Mouse (Mus musculus) hindbrain, embryonic 16.5 days (tissue): Measurements from ENCODE around the gene Trim52. TPM values are rescaled to one million over a fixed set of nuclear protein-coding genes. Genes with fewer than 3 reads are reported as not detected.

Experiments used
- ATAC-seq: fragments of 200-750 bp; cut with Nextera tagmentation; 2 replicates; pipeline ENCODE4 v1.8.0; 2017; ENCODE audit warnings: moderate TSS enrichment, moderate library complexity
- H3K27ac ChIP-seq: fragments of 300-500 bp; sonication (generic); 2 replicates; pipeline ENCODE4 v1.5.1; 2014; ENCODE audit warnings: low read depth, mild to moderate bottlenecking, control low read depth, low read length, moderate library complexity
- H3K27me3 ChIP-seq: fragments of 300-500 bp; sonication (generic); replicated peaks from 2 replicates; pipeline ENCODE4 v1.6.1; 2014; ENCODE audit warnings: low read length; ENCODE audit not compliant: control insufficient read depth, insufficient read depth
- H3K36me3 ChIP-seq: fragments of 300-500 bp; sonication (generic); 2 replicates; pipeline ENCODE4 v1.6.1; 2014; ENCODE audit warnings: mild to moderate bottlenecking, low read length, moderate library complexity, mixed read lengths; ENCODE audit not compliant: control insufficient read depth, insufficient read depth
- H3K4me1 ChIP-seq: fragments of 300-500 bp; sonication (generic); 2 replicates; pipeline ENCODE4 v1.6.1; 2014; ENCODE audit warnings: low read depth, low read length; ENCODE audit not compliant: control insufficient read depth, insufficient read depth
- H3K4me2 ChIP-seq: fragments of 300-500 bp; sonication (generic); 2 replicates; pipeline ENCODE4 v1.6.1; 2014; ENCODE audit warnings: mild to moderate bottlenecking, low read length, control low read depth, moderate library complexity
- H3K4me3 ChIP-seq: fragments of 300-500 bp; sonication (generic); 2 replicates; pipeline ENCODE4 v1.5.1; 2014; ENCODE audit warnings: mild to moderate bottlenecking, low read length, control low read depth, moderate library complexity
- H3K9ac ChIP-seq: fragments of 300-500 bp; sonication (generic); 2 replicates; pipeline ENCODE4 v1.6.1; 2014; ENCODE audit warnings: low read depth, mild to moderate bottlenecking, control low read depth, low read length, moderate library complexity
- H3K9me3 ChIP-seq: fragments of 300-500 bp; sonication (generic); 2 replicates; pipeline ENCODE4 v1.6.1; 2014; ENCODE audit warnings: mild to moderate bottlenecking, low read length, moderate library complexity; ENCODE audit not compliant: control insufficient read depth
- WGBS: fragments of 180-500 bp; shearing (Covaris S2); extraction: QIAGEN DNeasy Blood & Tissue Kit; methylation state at CpG from one replicate; pipeline ENCODE4 v1.1.7; 2014; 5-methylcytosine and 5-hydroxymethylcytosine counted together
- polyA plus RNA-seq: library from polyadenylated mRNA; unstranded; fragments of >200 nt; fragmentation: Nextera tagmentation; extraction: Ambion mirVana; gene quantifications from 2 replicates; pipeline ENCODE4 v1.2.1, GENCODE M21; 2015

Gene Trim52
- polyA plus RNA-seq, result not detected in 2 replicates

- no peak within 1 kb of the TSS for H3K4me3 ChIP-seq
- H3K27ac ChIP-seq, result no peak within 1 kb of the TSS
- H3K4me1 ChIP-seq, result no peaks in the 10 kb centered on the region
- H3K9ac ChIP-seq, result no peak within 1 kb of the TSS
- no peaks in the 10 kb centered on the region for H3K27me3 ChIP-seq
- 98% methylated on average over 21 of the region's 21 CpGs for WGBS
- peaks cover 8% of the 10 kb centered on the region for H3K9me3 ChIP-seq
- H3K36me3 ChIP-seq, result no peaks in the 10 kb centered on the region
- H3K4me2 ChIP-seq, result no peak within 1 kb of the TSS
- no peak for ATAC-seq
These were observed at the start of gene Trim52 for GRCm38 (mm10) chr14:106105980-106106379. TSS of gene Trim52 (plus strand) at chr14:106106198.

GRCm38 (mm10) chr14:106072608-106073007, 33.4 kb upstream of the Trim52 start:
- no peaks in the 10 kb centered on the region for H3K9me3 ChIP-seq
- no peak for ATAC-seq
- 89% methylated on average over 1 of the region's 1 CpGs for WGBS

DNA sequence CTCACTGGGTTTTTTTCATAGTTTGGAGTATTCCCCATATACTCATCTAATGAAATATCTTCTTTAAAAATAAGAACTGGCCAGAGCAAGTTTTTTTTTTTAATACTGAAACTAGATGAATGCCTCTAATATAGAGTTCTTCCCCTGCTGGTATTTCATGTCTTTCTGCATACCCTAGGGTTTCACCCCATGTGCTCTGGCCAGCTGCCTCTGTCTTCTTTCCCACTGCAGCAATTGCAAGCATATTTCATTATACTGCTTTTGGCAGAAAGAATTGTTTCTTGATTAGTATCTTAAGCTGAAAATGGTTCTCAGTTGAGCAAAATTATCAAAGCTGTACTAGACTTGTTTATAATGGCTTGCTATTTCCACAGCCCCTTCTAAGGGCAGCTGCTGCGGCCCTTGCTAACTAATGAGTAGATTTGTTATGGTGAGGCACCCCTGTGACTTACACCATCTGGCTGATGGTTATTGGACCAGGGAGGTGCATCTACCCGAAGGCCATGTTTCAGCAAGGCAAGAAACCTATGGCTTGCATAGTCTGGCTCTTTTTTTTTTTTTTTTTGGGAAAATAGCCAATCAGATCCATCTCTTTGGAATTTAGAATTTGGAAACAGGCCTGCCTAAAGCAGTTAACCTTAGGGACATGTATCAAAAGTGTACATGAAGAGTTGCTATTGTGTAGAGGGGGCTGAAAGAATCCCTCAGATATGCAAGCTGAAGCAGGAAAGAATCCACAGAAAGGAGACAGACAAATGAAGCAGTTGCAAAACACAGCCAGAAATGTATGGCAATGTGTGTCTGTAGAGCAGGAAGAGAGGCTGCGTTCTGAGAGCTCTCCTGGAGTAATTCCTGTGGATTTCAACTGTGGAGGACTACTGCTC, 30.6 kb upstream of the Trim52 start:
- peak; percentile 99 for ATAC-seq
- no peaks in the 10 kb centered on the region for H3K9me3 ChIP-seq
- H3K36me3 ChIP-seq, result no peaks in the 10 kb centered on the region
- WGBS, result 43% methylated on average over 3 of the region's 3 CpGs
- H3K27ac ChIP-seq, result no peak overlapping the region
- no peak overlapping the region for H3K9ac ChIP-seq
- H3K4me3 ChIP-seq, result no peak overlapping the region
- no peak overlapping the region for H3K4me2 ChIP-seq
- H3K27me3 ChIP-seq, result no peaks in the 10 kb centered on the region
- no peaks in the 10 kb centered on the region; the same call in 1 of the 2 replicates for H3K4me1 ChIP-seq

More at GRCm38 (mm10) chr14:106072608-106073007, 33.4 kb upstream of the Trim52 start:
- Histone ChIP-seq H3K36me3 (no peaks in the 10 kb centered on the region), H3K27ac (no peak overlapping the region), H3K4me3 (no peak overlapping the region), H3K4me2 (no peak overlapping the region), H3K9ac (no peak overlapping the region), H3K27me3 (no peaks in the 10 kb centered on the region), H3K4me1 (no peaks in the 10 kb centered on the region; the same call in 1 of the 2 replicates)

DNA sequence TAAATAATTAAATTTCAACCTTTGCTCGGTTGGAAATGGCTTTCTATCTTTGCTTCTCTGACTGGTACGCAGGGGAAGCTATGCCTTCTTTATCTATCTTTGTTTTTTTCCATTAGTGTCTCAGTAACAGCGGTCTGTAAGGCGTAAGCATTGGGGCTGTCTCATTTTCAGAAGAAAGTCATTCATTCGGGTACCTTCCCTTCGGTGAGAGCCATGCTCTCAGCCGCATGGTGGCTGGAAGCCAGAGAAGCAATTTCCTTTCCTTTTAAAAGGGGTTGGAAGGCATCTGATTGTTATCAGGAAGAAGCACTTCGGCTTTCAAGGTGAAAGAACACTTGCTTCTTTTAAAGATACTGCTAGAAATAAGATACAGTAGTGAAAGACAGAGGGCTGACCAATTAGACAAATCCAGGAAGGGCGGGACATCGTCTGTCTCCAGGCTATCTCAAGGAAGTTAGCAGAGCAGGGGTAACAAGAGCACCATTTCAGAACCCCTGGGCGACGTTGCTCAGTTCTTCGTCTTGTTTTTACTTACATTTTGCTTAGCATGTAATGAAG, 17.4 kb upstream of the Trim52 start:
- no peaks in the 10 kb centered on the region for H3K4me1 ChIP-seq
- H3K9me3 ChIP-seq, result no peaks in the 10 kb centered on the region
- no peak overlapping the region for H3K4me3 ChIP-seq
- no peak overlapping the region for H3K27ac ChIP-seq
- no peaks in the 10 kb centered on the region for H3K36me3 ChIP-seq
- no peak overlapping the region for H3K9ac ChIP-seq
- no peaks in the 10 kb centered on the region for H3K27me3 ChIP-seq
- no peak for ATAC-seq
- no peak overlapping the region for H3K4me2 ChIP-seq
- 76% methylated on average over 13 of the region's 13 CpGs for WGBS

DNA sequence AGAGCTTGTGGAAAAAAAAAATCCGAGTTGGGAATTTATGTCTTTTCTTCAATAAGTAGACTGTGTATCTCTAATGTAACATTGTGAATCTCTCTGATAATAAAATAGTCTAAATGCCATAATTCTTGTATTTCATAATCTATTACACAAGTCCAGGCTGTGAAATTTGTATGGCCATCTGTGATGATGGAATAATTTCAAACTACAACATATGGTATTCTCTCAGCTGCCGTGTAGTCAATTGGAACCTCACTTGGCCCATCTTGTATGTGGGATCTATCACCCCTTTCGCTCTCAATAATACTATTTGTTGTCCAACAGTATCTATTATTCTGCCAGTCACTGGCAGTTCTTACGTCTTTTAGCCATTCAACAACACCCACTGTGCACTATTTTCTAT, 9.2 kb upstream of the Trim52 start:
- H3K9ac ChIP-seq, result no peak overlapping the region
- no peak overlapping the region for H3K4me2 ChIP-seq
- H3K4me3 ChIP-seq, result no peak overlapping the region
- no peak overlapping the region for H3K27ac ChIP-seq
- no peaks in the 10 kb centered on the region for H3K36me3 ChIP-seq
- no peaks in the 10 kb centered on the region for H3K4me1 ChIP-seq
- 85% methylated on average over 4 of the region's 4 CpGs for WGBS
- H3K9me3 ChIP-seq, result no peaks in the 10 kb centered on the region
- no peaks in the 10 kb centered on the region for H3K27me3 ChIP-seq
- ATAC-seq, result no peak

DNA sequence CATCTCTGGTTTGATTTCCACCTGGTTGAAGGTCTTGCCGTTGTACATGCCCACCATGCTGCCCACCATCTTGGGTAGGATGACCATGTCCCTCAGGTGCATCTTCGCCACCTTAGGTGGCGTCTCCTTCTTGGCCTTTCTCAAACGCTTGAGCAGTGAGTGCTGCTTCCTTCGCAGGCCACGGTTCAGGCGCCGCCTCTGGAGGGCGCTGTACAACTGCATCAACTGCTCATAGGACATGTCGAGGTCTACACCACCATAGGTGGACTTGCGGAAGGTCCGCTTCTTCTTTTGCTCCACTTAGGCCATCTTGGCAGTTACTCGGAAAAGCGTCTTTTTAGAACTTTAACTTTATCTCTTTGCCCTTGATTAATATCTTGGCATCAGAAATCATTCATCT, 5.1 kb upstream of the Trim52 start:
- WGBS, result 96% methylated on average over 14 of the region's 14 CpGs
- H3K27ac ChIP-seq, result no peak overlapping the region
- no peak overlapping the region for H3K9ac ChIP-seq
- no peaks in the 10 kb centered on the region for H3K27me3 ChIP-seq
- H3K4me3 ChIP-seq, result no peak overlapping the region
- no peak for ATAC-seq
- no peaks in the 10 kb centered on the region for H3K36me3 ChIP-seq
- no peaks in the 10 kb centered on the region for H3K4me1 ChIP-seq
- no peak overlapping the region for H3K4me2 ChIP-seq
- peaks cover under 1% of the 10 kb centered on the region; the same call in 1 of the 2 replicates for H3K9me3 ChIP-seq

GRCm38 (mm10) chr14:106106425-106106824, 427 bp downstream of the Trim52 start:
- H3K9ac ChIP-seq, result no peak overlapping the region
- WGBS, result 96% methylated on average over 22 of the region's 22 CpGs
- ATAC-seq, result no peak

GRCm38 (mm10) chr14:106119371-106119770, 13.4 kb downstream of the Trim52 start:
- Histone ChIP-seq H3K4me2 (no peak overlapping the region), H3K9ac (no peak overlapping the region), H3K36me3 (no peaks in the 10 kb centered on the region), H3K27ac (no peak overlapping the region), H3K27me3 (no peaks in the 10 kb centered on the region), H3K9me3 (no peaks in the 10 kb centered on the region), H3K4me3 (no peak overlapping the region), H3K4me1 (no peaks in the 10 kb centered on the region)
- 88% methylated on average over 2 of the region's 2 CpGs for WGBS
- no peak for ATAC-seq

More at GRCm38 (mm10) chr14:106106425-106106824, 427 bp downstream of the Trim52 start:
- H3K9me3 ChIP-seq, result peaks cover 8% of the 10 kb centered on the region
- no peaks in the 10 kb centered on the region for H3K27me3 ChIP-seq
- no peak overlapping the region for H3K4me3 ChIP-seq
- H3K4me1 ChIP-seq, result no peaks in the 10 kb centered on the region
- no peaks in the 10 kb centered on the region for H3K36me3 ChIP-seq
- no peak overlapping the region for H3K4me2 ChIP-seq
- no peak overlapping the region for H3K27ac ChIP-seq

DNA sequence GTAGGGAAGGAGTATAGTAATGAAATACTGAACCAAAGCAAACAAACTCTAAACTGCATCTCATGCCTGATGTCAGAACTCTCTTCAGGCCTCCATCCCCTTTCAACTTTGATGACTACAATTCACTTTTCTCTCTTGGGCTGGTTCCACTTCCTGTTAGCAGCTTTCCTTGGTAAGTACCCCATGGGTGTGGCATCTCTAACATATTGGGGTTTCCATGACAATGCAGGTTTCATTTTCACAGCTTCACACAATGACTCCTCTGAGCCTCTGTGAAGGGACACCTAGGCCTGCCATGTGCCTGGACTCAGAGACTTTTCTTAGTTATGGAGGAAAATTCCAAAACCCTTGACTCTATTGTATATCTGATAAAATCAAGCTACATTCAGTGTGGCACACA, 30.3 kb downstream of the Trim52 start:
- H3K4me3 ChIP-seq, result no peak overlapping the region
- no peaks in the 10 kb centered on the region for H3K4me1 ChIP-seq
- no peak for ATAC-seq
- no peak overlapping the region for H3K27ac ChIP-seq
- no peak overlapping the region for H3K9ac ChIP-seq
- H3K4me2 ChIP-seq, result no peak overlapping the region
- H3K27me3 ChIP-seq, result no peaks in the 10 kb centered on the region
- H3K36me3 ChIP-seq, result no peaks in the 10 kb centered on the region
- no peaks in the 10 kb centered on the region for H3K9me3 ChIP-seq
